Mouse (Mus musculus) lung, postnatal 25 days (tissue): Measurements from ENCODE around the gene Spata9.
"Not testable (repeated sequence)": the region's sequence is repeated elsewhere in the genome, so short reads cannot be mapped to it uniquely, and the experiment has no call there.

Experiments
- DNase-seq: peaks from one replicate; pipeline ENCODE4 v3.0.0; 2022; ENCODE audit warnings: low spot score

Gene Spata9

GRCm38 (mm10) chr13:75966850-75967249 lies at the start of gene Spata9:
TSS of gene Spata9 (plus strand) at chr13:75967150.
- no peak for DNase-seq

GRCm38 (mm10) chr13:75927951-75928350 lies 39.0 kb upstream of the Spata9 start:
- no peak for DNase-seq

- not testable (repeated sequence) for DNase-seq
Measured at GRCm38 (mm10) chr13:75929071-75929470, 37.9 kb upstream of the Spata9 start.

GRCm38 (mm10) chr13:75930023-75930422 lies 36.9 kb upstream of the Spata9 start:
- no peak for DNase-seq

GRCm38 (mm10) chr13:75930660-75931059 lies 36.3 kb upstream of the Spata9 start:
- no peak for DNase-seq

- peak; percentile 8 for DNase-seq
Measured at GRCm38 (mm10) chr13:75931073-75931472, 35.9 kb upstream of the Spata9 start.

- no peak for DNase-seq
Measured at GRCm38 (mm10) chr13:75933287-75933686, 33.7 kb upstream of the Spata9 start.

GRCm38 (mm10) chr13:75938866-75939265 lies 28.1 kb upstream of the Spata9 start:
- no peak for DNase-seq

GRCm38 (mm10) chr13:75940791-75941517 lies 26.0 kb upstream of the Spata9 start:
- DNase-seq: peak; percentile 2

GRCm38 (mm10) chr13:75941518-75942295 lies 25.2 kb upstream of the Spata9 start:
- no peak for DNase-seq

GRCm38 (mm10) chr13:75942731-75943130 lies 24.2 kb upstream of the Spata9 start:
- no peak for DNase-seq

- DNase-seq: peak; percentile 42
Measured at GRCm38 (mm10) chr13:75943189-75944043, 23.5 kb upstream of the Spata9 start, which contains the start of gene Rhobtb3. TSS of gene Rhobtb3 (minus strand) at chr13:75943925.

GRCm38 (mm10) chr13:75944044-75944820 lies 22.7 kb upstream of the Spata9 start:
- no peak for DNase-seq

GRCm38 (mm10) chr13:75950295-75950694 lies 16.7 kb upstream of the Spata9 start:
- DNase-seq: no peak

- DNase-seq: no peak
Measured at GRCm38 (mm10) chr13:75955357-75955992, 11.5 kb upstream of the Spata9 start.

GRCm38 (mm10) chr13:75974481-75974880 lies 7.5 kb downstream of the Spata9 start:
- no peak for DNase-seq

GRCm38 (mm10) chr13:75975629-75976028 lies 8.7 kb downstream of the Spata9 start:
- no peak for DNase-seq

- no peak for DNase-seq
Measured at GRCm38 (mm10) chr13:75976218-75976617, 9.3 kb downstream of the Spata9 start.

- DNase-seq: no peak
Measured at GRCm38 (mm10) chr13:75976649-75977048, 9.7 kb downstream of the Spata9 start.

- DNase-seq: peak; percentile 12
Measured at GRCm38 (mm10) chr13:75981901-75982300, 15.0 kb downstream of the Spata9 start.

- DNase-seq: no peak
Measured at GRCm38 (mm10) chr13:75988096-75988495, 21.1 kb downstream of the Spata9 start.
